Comparison of ENCODE assay signal across 25 mouse cellular contexts in the genomic region with DNA sequence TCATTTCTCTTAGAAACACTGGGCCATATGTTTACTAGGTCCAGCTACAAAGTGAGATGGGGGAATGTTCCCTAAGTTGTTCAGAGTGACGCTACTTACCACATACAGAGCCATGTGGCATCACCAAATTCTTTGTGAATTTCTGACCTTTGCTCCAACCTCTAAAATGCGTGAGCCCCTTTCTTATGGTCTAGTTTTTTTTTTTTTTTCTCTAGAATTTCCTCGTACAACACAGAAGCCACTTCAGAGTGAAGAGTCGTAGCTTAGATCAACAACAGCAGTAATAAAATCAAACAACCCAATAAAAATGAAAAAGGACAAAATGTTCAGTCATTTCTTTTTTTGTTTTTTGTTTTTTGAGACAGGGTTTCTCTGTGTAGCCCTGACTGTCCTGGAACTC.
DNase-seq lines count a peak whose midpoint lies in the region; ATAC-seq and TF ChIP-seq lines count a peak whose summit lies in the region.
"Had no signal": no experiment of that assay in that cellular context is flagged by ENCODE, and none has a peak within 500 bp of the region (broad histone marks: within the 10 kb centered on the region; RNA-seq: fewer than 3 reads in every experiment).

No protein-coding gene starts in this region.

- no peak for TF ChIP-seq POLR2A in kidney, adult 2 months (IDR thresholded peaks at IDR 0.05; ENCODE audit: low read depth, low read length)
- no peak for TF ChIP-seq POLR2A in myocyte (IDR thresholded peaks at IDR 0.05; ENCODE audit: insufficient read length, low read depth)

- no peaks in the 10 kb centered on the region for H3K79me2 ChIP-seq in myocyte (ENCODE audit: control insufficient read depth, insufficient read depth)

- no peaks in the 10 kb centered on the region for H3K9me3 ChIP-seq in kidney, embryonic 15.5 days (replicated peaks)
- no peaks in the 10 kb centered on the region for H3K9me3 ChIP-seq in lung, embryonic 14.5 days (ENCODE audit: low read depth, low read length)
- H3K9me3 ChIP-seq in lung, postnatal 0 days (ENCODE audit: low read length) = no peaks in the 10 kb centered on the region
- H3K9me3 ChIP-seq: embryonic facial prominence, embryonic 12.5 days; embryonic facial prominence, embryonic 15.5 days; G1E; heart, embryonic 10.5 days; hindbrain, embryonic 12.5 days; hindbrain, embryonic 15.5 days had no signal

- H3K36me3 ChIP-seq in kidney, embryonic 15.5 days = no peaks in the 10 kb centered on the region
- H3K36me3 ChIP-seq in kidney, adult 2 months (ENCODE audit: control insufficient read depth, insufficient read depth, low read length) = no peaks in the 10 kb centered on the region
- H3K36me3 ChIP-seq in lung, embryonic 14.5 days (ENCODE audit: insufficient read depth) = no peaks in the 10 kb centered on the region
- no peaks in the 10 kb centered on the region for H3K36me3 ChIP-seq in lung, postnatal 0 days (ENCODE audit: insufficient read depth, low read length)
- H3K36me3 ChIP-seq in myocyte (ENCODE audit: control insufficient read depth, insufficient read depth) = no peaks in the 10 kb centered on the region
- H3K36me3 ChIP-seq: embryonic facial prominence, embryonic 12.5 days; embryonic facial prominence, embryonic 15.5 days; G1E; heart, embryonic 10.5 days; hindbrain, embryonic 12.5 days; hindbrain, embryonic 15.5 days had no signal

- ATAC-seq in kidney, embryonic 15.5 days (replicated peaks; ENCODE audit: low FRiP score) = no peak
- ATAC-seq in lung, embryonic 14.5 days (ENCODE audit: insufficient read depth) = no peak; the same call in 1 of the 2 replicates
- ATAC-seq in lung, postnatal 0 days = no peak
- ATAC-seq: forebrain, embryonic 14.5 days; Patski had no signal

- TF ChIP-seq CTCF in kidney, adult 2 months (conservative IDR thresholded peaks at IDR 0.05; ENCODE audit: insufficient read depth, insufficient read length, low read depth, low read length) = no peak
- TF ChIP-seq CTCF in lung, embryonic 14.5 days (IDR thresholded peaks at IDR 0.05; ENCODE audit: low read depth) = no peak
- no peak for TF ChIP-seq CTCF in lung, postnatal 0 days (IDR thresholded peaks at IDR 0.05)

- no peak for TF ChIP-seq EP300 in lung, postnatal 0 days (IDR thresholded peaks at IDR 0.05)

- WGBS in kidney, embryonic 15.5 days = 40% methylated on average over 4 of the region's 4 CpGs
- 78% methylated on average over 4 of the region's 4 CpGs for WGBS in kidney, adult 2 months
- 33% methylated on average over 4 of the region's 4 CpGs for WGBS in lung, embryonic 14.5 days
- 38% methylated on average over 4 of the region's 4 CpGs for WGBS in lung, postnatal 0 days

- DNase-seq in kidney, adult 2 months = no peak
- no peak for DNase-seq in lung, embryonic 14.5 days
- no peak for DNase-seq in lung, postnatal 14 days
- peak; percentile 8 for DNase-seq in lung, postnatal 0 days (ENCODE audit: low spot score)
- no peak for DNase-seq in lung, postnatal 25 days (ENCODE audit: low spot score)
- DNase-seq in adrenal gland, adult 2 months = no peak
- DNase-seq: B cell, adult 2 months; cerebellum, adult 11 months; cerebellum, adult 2 months; cerebellum, adult 9-11 months; cerebellum, postnatal 25 days; forebrain, postnatal 0 days; gastrocnemius, adult 2 months; gastrocnemius, postnatal 14 days had no signal

- H3K4me1 ChIP-seq in kidney, embryonic 15.5 days = peaks cover 7% of the 10 kb centered on the region
- H3K4me1 ChIP-seq in kidney, adult 2 months (ENCODE audit: control insufficient read depth, insufficient read depth, low read length) = 0 out of 2 replicates have a peak, but pooled peaks cover 3% of the 10 kb centered on the region
- H3K4me1 ChIP-seq in lung, embryonic 14.5 days (ENCODE audit: insufficient read depth) = peaks cover 15% of the 10 kb centered on the region; the same call in 1 of the 2 replicates
- H3K4me1 ChIP-seq in lung, postnatal 0 days (ENCODE audit: insufficient read depth, low read depth, low read length) = peaks cover 11% of the 10 kb centered on the region; the same call in 1 of the 2 replicates
- H3K4me1 ChIP-seq: embryonic facial prominence, embryonic 12.5 days; embryonic facial prominence, embryonic 15.5 days; hindbrain, embryonic 12.5 days; hindbrain, embryonic 15.5 days had no signal

- H3K4me2 ChIP-seq in kidney, embryonic 15.5 days = no peak overlapping the region
- H3K4me2 ChIP-seq in lung, embryonic 14.5 days = no peak overlapping the region
- H3K4me2 ChIP-seq in lung, postnatal 0 days (replicated peaks; ENCODE audit: low read depth, low read length) = no peak overlapping the region
- H3K4me2 ChIP-seq in myocyte (ENCODE audit: low read depth) = peak overlapping the region; percentile 18
- H3K4me2 ChIP-seq: embryonic facial prominence, embryonic 12.5 days; embryonic facial prominence, embryonic 15.5 days; hindbrain, embryonic 12.5 days; hindbrain, embryonic 15.5 days had no signal

- no peak overlapping the region for H3K9ac ChIP-seq in kidney, embryonic 15.5 days
- H3K9ac ChIP-seq in lung, embryonic 14.5 days = no peak overlapping the region
- no peak overlapping the region for H3K9ac ChIP-seq in lung, postnatal 0 days (replicated peaks; ENCODE audit: low read depth)
- H3K9ac ChIP-seq: embryonic facial prominence, embryonic 12.5 days; embryonic facial prominence, embryonic 15.5 days; forebrain, postnatal 0 days; hindbrain, embryonic 12.5 days; hindbrain, embryonic 15.5 days had no signal

- peak overlapping the region; percentile 3; the same call in 1 of the 2 replicates for H3K27ac ChIP-seq in kidney, embryonic 15.5 days
- no peak overlapping the region for H3K27ac ChIP-seq in kidney, adult 2 months (ENCODE audit: insufficient read depth, low read depth, low read length)
- peak overlapping the region; percentile 55 for H3K27ac ChIP-seq in lung, embryonic 14.5 days (ENCODE audit: low read depth)
- H3K27ac ChIP-seq in lung, postnatal 0 days (ENCODE audit: low read length) = no peak overlapping the region
- H3K27ac ChIP-seq: embryonic facial prominence, embryonic 12.5 days; embryonic facial prominence, embryonic 15.5 days; gastrocnemius, adult 2 months; heart, embryonic 10.5 days; hindbrain, embryonic 12.5 days; hindbrain, embryonic 15.5 days had no signal

- no peaks in the 10 kb centered on the region for H3K27me3 ChIP-seq in kidney, embryonic 15.5 days
- no peaks in the 10 kb centered on the region for H3K27me3 ChIP-seq in kidney, adult 2 months (replicated peaks; ENCODE audit: control insufficient read depth, insufficient read depth, low read length)
- H3K27me3 ChIP-seq in lung, embryonic 14.5 days (ENCODE audit: insufficient read depth, low read length) = no peaks in the 10 kb centered on the region
- H3K27me3 ChIP-seq in lung, postnatal 0 days (replicated peaks; ENCODE audit: insufficient read depth, low read length) = no peaks in the 10 kb centered on the region
- no peaks in the 10 kb centered on the region for H3K27me3 ChIP-seq in myocyte (ENCODE audit: control insufficient read depth, insufficient read depth, insufficient read length)
- H3K27me3 ChIP-seq: CH12.LX; embryonic facial prominence, embryonic 12.5 days; embryonic facial prominence, embryonic 15.5 days; hindbrain, embryonic 12.5 days; hindbrain, embryonic 15.5 days; Patski had no signal

- no peak overlapping the region for H3ac ChIP-seq in myocyte (ENCODE audit: control insufficient read depth, insufficient read length)

- H3K4me3 ChIP-seq in kidney, embryonic 15.5 days (replicated peaks) = no peak overlapping the region
- no peak overlapping the region for H3K4me3 ChIP-seq in kidney, adult 2 months (ENCODE audit: insufficient read depth, low read depth, low read length)
- no peak overlapping the region for H3K4me3 ChIP-seq in lung, embryonic 14.5 days (ENCODE audit: low read depth, low read length)
- no peak overlapping the region for H3K4me3 ChIP-seq in lung, postnatal 0 days (ENCODE audit: low read depth, low read length)
- no peak overlapping the region for H3K4me3 ChIP-seq in myocyte
- H3K4me3 ChIP-seq: embryonic facial prominence, embryonic 12.5 days; embryonic facial prominence, embryonic 15.5 days; gastrocnemius, adult 2 months; heart, embryonic 10.5 days; hindbrain, embryonic 12.5 days; hindbrain, embryonic 15.5 days had no signal

TF ChIP-seq in myocyte, 11 proteins besides CTCF, POLR2A, EP300 and RAD21:
- TF ChIP-seq TCF3 (IDR thresholded peaks at IDR 0.05; ENCODE audit: insufficient read length, low read depth) (no peak), MYOG (IDR thresholded peaks at IDR 0.05; ENCODE audit: control insufficient read depth in 1 of 3, insufficient read depth in 1 of 3, insufficient read length in 2 of 3, low read depth in 2 of 3) (no peak), MAX (IDR thresholded peaks at IDR 0.05; ENCODE audit: low read depth) (no peak), POLR2AphosphoS2 (IDR thresholded peaks at IDR 0.05; ENCODE audit: insufficient read length, low read depth) (no peak), E2F4 (IDR thresholded peaks at IDR 0.05; ENCODE audit: insufficient read depth) (no peak), MYOD1 (IDR thresholded peaks at IDR 0.05; ENCODE audit: control insufficient read depth in 1 of 3, insufficient read length in 2 of 3, low read depth in 2 of 3) (no peak), REST (IDR thresholded peaks at IDR 0.05; ENCODE audit: insufficient read depth, insufficient read length) (no peak), SRF (IDR thresholded peaks at IDR 0.05; ENCODE audit: control insufficient read depth, insufficient read length, low read depth) (no peak)

Comparison
In these comparisons a context has a peak if more than half of its experiments do, and no peak if none do; other contexts are left out.
1. H3K27ac ChIP-seq: peak in kidney, embryonic 15.5 days (single experiment) and lung, embryonic 14.5 days (single experiment); none in kidney, adult 2 months (single experiment) and lung, postnatal 0 days (single experiment).